Mouse (Mus musculus) left cerebral cortex, adult 2 months (tissue): Measurements from ENCODE around the gene Olfr786. TPM values are rescaled to one million over a fixed set of nuclear protein-coding genes. Genes with fewer than 3 reads are reported as not detected.

Experiments
- DNase-seq, 2 experiments: peaks; one replicate each; pipeline ENCODE4 v3.0.0; 2021 to 2022; ENCODE audit warnings: low spot score in 2 of 2, mixed read lengths in 1 of 2; ENCODE audit errors: extremely low spot score in 1 of 2
- H3K27ac ChIP-seq: fragments of 200-600 bp; 2 replicates; pipeline ENCODE4 v1.8.1; 2022
- H3K4me3 ChIP-seq: fragments of 200-600 bp; 2 replicates; pipeline ENCODE4 v1.8.1; 2022
- CTCF ChIP-seq: fragments of 200-600 bp; IDR thresholded peaks from 2 replicates; pipeline ENCODE4 v1.8.1; 2022; ENCODE audit warnings: antibody characterized with exemption, mild to moderate bottlenecking, moderate library complexity
- intact Hi-C: fragments of 180-260 bp; cut with DNase I; formaldehyde crosslinking; loops from one replicate; pipeline ENCODE4 v1.15.1; 2025
- long read RNA-seq, 2 experiments: library from polyadenylated mRNA; stranded (forward); transcript quantifications; one replicate each; pipeline ENCODE4 v2.0.0; 2021; ENCODE audit warnings: borderline mapping rate in 2 of 2
- total RNA-seq, 2 experiments: library from RNA; stranded (reverse); gene quantifications; 2 replicates each; pipeline ENCODE4 v1.2.3; 2021

Gene Olfr786
- not detected for total RNA-seq
- long read RNA-seq, experiment 1 = 0 reads
- long read RNA-seq, experiment 2 = 0 reads

DNA sequence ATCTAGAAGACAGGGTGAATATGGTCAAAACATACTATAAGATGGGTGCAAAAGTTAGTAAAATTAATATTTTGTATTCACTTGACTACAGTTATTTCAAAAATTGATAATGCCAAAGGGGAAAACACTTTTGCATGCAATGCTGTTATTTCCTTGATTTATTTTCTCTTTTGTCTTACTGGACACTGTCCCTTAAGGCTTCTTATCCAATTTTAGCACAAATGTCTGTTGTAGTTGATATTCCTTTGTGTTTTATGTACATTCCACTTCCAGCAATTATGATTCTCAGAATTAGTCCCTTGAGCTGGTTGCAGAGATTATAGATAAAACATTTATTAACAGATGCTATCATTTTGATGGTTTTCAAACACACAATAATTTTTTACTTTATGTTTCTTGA is at the start of gene Olfr786:
Olfr786 (plus strand) TSS at position 301 of the 400 bp plus-strand sequence.
- DNase-seq = no peak
- intact Hi-C loops = no loop called here
- TF ChIP-seq CTCF = no peak
- Histone ChIP-seq H3K4me3 (no peak within 1 kb of the TSS), H3K27ac (no peak within 1 kb of the TSS)

DNA sequence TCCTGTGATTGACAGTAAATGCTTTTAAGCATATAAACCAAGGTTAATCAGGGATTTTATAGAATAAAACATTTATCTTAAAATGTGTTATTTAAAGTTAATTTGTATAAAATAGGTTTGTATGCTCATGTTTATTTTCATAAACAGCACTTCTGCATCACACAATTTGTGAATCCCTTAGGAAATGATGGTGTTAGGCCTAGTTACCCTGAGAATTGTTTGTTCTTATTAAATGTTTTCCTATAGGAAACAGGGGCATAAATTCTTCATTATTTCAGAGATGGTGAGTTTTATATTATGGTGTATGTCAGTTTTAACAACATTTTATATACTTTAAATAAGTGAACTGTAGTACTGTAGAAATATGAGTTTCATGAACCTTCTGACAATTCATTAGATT is 43.3 kb upstream of the Olfr786 start, which contains the start of gene Olfr784:
Olfr784 (plus strand) TSS at position 301 of the 400 bp plus-strand sequence.
- DNase-seq = no peak
- no peak for TF ChIP-seq CTCF
- intact Hi-C loops = no loop called here
- no peak within 1 kb of the TSS for H3K27ac ChIP-seq
- no peak within 1 kb of the TSS for H3K4me3 ChIP-seq

DNA sequence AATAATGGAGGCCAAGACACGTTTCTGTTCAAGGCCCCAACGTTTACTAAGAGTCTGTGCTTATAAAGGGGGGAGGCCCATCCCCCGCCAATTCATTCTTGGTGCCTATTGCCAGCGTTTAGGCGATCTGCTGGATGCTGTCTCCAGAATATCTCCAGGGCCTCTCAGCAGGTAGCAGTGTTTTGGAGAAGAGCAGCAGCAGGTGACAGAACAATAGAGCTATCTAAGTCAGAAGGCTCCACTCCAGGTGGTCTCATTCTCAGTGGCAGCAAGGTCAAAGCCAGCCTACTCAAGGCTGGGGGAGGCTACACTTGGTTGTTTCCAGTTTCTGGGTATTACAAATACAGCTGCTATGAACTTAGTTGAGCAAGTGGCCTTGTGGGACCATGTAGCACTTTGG is 26.2 kb upstream of the Olfr786 start:
- H3K27ac ChIP-seq = no peak overlapping the region

DNA sequence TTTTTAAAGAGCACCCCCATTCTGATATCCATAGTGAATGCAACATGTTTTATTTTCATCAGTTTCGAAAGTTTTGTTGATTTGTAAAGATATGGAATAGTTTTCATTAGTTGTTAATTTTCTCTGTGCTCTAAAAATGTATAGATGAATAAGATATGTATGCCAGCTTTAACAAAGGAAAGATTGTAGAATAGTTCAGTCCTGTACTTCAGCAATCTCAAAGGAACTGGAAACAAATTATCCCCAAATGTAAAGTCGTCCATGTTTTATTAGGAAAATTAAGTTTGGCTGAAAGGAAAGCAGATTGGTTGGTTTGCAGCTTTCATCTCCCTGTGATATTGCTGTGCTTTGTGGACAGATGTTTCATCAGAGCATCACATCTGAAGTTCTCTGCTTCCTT is 22.0 kb upstream of the Olfr786 start, which contains the start of gene Olfr785:
Olfr785 (plus strand) TSS at position 301 of the 400 bp plus-strand sequence.
- no peak within 1 kb of the TSS for H3K27ac ChIP-seq
- no peak for TF ChIP-seq CTCF

More for the DNA sequence above, 26.2 kb upstream of the Olfr786 start:
- no peak for DNase-seq
- TF ChIP-seq CTCF = no peak
- H3K4me3 ChIP-seq = no peak overlapping the region
- intact Hi-C loops = no loop called here

DNA sequence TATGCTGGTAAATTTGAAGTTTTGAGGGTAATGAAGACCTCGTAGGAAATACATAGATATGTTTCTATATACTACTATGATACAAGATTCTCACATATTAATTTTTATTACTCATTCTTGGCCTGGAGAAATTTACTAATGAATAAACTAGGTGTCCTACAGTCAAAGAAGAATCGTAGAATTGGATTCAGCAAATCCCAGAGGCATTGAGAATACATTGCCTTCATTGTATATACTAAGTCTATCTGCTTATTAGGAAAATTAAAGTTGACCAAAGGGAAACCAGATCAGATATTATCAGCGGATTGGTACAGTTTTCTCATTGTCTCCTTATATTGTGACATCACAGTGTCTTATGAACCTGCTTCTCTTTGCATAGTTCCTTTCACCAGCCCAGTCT is 34.5 kb downstream of the Olfr786 start, which contains the start of gene Olfr787:
Olfr787 (plus strand) TSS at position 301 of the 400 bp plus-strand sequence.
- TF ChIP-seq CTCF = no peak
- intact Hi-C loops = no loop called here
- Histone ChIP-seq H3K4me3 (no peak within 1 kb of the TSS), H3K27ac (no peak within 1 kb of the TSS)
- DNase-seq = no peak

More for the DNA sequence above, 22.0 kb upstream of the Olfr786 start, which contains the start of gene Olfr785:
- H3K4me3 ChIP-seq = no peak within 1 kb of the TSS
- DNase-seq = no peak
- intact Hi-C loops = no loop called here

DNA sequence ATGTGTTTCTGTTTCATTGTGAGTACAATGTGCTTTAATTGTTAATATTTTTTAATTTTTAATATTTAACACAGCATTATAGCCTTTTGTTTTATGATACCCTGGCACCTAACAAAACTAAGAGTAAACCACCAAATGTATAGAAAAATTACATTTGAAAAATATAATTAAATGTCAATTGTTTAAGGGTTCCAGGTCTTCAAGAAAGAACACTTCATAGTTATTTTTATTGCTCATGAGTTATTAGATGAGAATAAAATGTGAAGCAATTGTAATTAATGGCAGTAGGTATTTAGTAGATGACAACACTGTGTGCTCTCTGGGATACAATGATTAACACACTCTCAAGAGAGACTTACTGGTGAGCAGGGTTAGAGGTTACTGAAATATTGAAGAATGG is 43.6 kb downstream of the Olfr786 start, which contains the start of gene Olfr788:
Olfr788 (plus strand) TSS at position 301 of the 400 bp plus-strand sequence.
- DNase-seq = no peak
- no peak for TF ChIP-seq CTCF
- intact Hi-C loops = no loop called here
- Histone ChIP-seq H3K4me3 (no peak within 1 kb of the TSS), H3K27ac (no peak within 1 kb of the TSS)

DNA sequence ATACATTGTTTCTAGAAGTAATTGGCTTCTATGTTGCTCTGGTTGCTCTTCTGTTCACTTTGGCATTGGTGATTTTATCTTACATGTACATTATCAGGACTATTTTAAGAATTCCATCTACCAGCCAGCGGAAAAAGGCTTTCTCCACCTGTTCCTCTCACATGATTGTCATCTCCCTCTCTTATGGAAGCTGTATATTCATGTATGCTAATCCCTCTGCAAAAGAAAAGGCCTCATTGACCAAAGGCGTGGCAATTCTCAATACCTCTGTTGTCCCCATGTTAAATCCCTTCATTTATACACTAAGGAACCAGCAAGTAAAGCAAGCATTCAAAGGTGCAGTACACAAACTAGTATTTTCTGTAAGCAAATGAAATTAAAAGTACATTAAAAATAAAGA is 46.1 kb downstream of the Olfr786 start:
- no peak for TF ChIP-seq CTCF

DNA sequence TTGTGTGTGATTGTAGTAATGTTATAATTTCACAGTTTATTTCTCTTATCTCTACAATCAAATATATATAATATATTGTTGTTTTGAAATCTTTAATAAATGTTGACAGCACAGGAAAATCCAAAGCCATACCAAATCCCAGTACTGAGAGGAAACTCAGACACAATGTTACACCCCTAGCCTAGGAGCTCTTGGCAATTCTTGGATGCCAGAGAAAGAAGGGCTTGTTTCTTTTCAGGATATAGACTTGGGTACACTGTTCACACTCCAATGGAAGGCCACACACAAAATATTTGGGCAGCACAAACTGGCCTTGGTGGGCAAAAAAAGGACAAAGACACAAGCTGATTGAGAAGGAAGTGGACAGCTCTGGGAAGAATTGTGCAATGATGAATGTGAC is 46.6 kb downstream of the Olfr786 start:
- H3K4me3 ChIP-seq = no peak overlapping the region
- no peak for TF ChIP-seq CTCF
- intact Hi-C loops = no loop called here
- no peak overlapping the region for H3K27ac ChIP-seq
- no peak for DNase-seq

More for the DNA sequence above, 46.1 kb downstream of the Olfr786 start:
- DNase-seq = no peak
- intact Hi-C loops = no loop called here
- H3K4me3 ChIP-seq = no peak overlapping the region
- no peak overlapping the region for H3K27ac ChIP-seq

DNA sequence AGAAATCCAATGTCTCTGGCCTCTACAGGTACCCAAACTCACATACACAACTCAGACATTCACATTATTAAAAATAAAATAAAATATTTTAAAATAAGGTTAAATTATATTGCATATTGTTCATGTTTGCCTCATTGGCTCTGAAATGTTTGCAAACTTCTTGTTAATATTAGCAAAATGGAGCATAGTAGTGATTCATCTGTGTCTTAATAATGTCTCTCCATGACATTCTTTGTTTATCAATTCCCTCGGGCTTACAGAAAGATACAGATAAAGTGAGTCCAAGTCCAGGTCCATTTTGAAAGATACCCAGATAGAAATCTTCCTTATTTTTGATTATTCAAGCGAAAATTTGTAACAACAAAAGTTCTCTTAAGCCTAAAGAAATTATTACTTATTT is 57.3 kb downstream of the Olfr786 start, which contains the start of gene Olfr789:
Olfr789 (plus strand) TSS at position 301 of the 400 bp plus-strand sequence.
- no peak for TF ChIP-seq CTCF
- Histone ChIP-seq H3K4me3 (no peak within 1 kb of the TSS), H3K27ac (no peak within 1 kb of the TSS)
- DNase-seq = no peak
- intact Hi-C loops = no loop called here

Other genes with a start within 250 kb of the Olfr786 start
- gene Olfr772, start 249.4 kb upstream of the Olfr786 start, total RNA-seq = not detected
- not detected for gene Olfr773, start 239.9 kb upstream of the Olfr786 start, total RNA-seq
- gene Olfr774, start 191.1 kb upstream of the Olfr786 start, total RNA-seq = not detected
- under 1 TPM; 0.09 to 0.16 TPM for gene Olfr775, start 178.9 kb upstream of the Olfr786 start, total RNA-seq
- not detected for gene Olfr776, start 168.2 kb upstream of the Olfr786 start, total RNA-seq
- gene Olfr777, start 155.8 kb upstream of the Olfr786 start, total RNA-seq = not detected
- not detected for gene Olfr780, start 109.2 kb upstream of the Olfr786 start, total RNA-seq
- gene Olfr781, start 98.5 kb upstream of the Olfr786 start, total RNA-seq = not detected
- not detected for gene Olfr782, start 78.5 kb upstream of the Olfr786 start, total RNA-seq
- gene Olfr784, start 43.2 kb upstream of the Olfr786 start, total RNA-seq = under 1 TPM in 1 of 2 experiments, not detected in 1; 0.21 TPM
- not detected for gene Olfr785, start 21.9 kb upstream of the Olfr786 start, total RNA-seq
- gene Olfr787, start 34.6 kb downstream of the Olfr786 start, total RNA-seq = not detected
- gene Olfr788, start 43.7 kb downstream of the Olfr786 start, total RNA-seq = not detected
- gene Olfr789, start 57.4 kb downstream of the Olfr786 start, total RNA-seq = not detected
- not detected for gene Olfr790, start 71.2 kb downstream of the Olfr786 start, total RNA-seq
- gene Olfr791, start 94.5 kb downstream of the Olfr786 start, total RNA-seq = not detected
- not detected for gene Olfr792, start 111.9 kb downstream of the Olfr786 start, total RNA-seq
- gene Olfr794, start 140.3 kb downstream of the Olfr786 start, total RNA-seq = not detected
- gene Olfr796, start 185.3 kb downstream of the Olfr786 start, total RNA-seq = not detected
- gene Olfr798, start 200.6 kb downstream of the Olfr786 start, total RNA-seq = not detected
- gene Olfr799, start 210.2 kb downstream of the Olfr786 start, total RNA-seq = not detected
- gene Olfr800, start 230.4 kb downstream of the Olfr786 start, total RNA-seq = not detected
- not detected for gene Olfr801, start 246.6 kb downstream of the Olfr786 start, total RNA-seq